Mouse (Mus musculus): ENCODE results near the gene Slc39a9. TPM values are rescaled to one million over a fixed set of nuclear protein-coding genes. Genes with fewer than 3 reads are reported as not detected.

Slc39a9 gene
- total RNA-seq, 2 experiments from 2014 or later = 42.0 to 42.2 TPM

Other genes with a start within 250 kb of the Slc39a9 start
- gene Dcaf5, start 207.3 kb upstream of the Slc39a9 start, total RNA-seq (2021) = 10 to 100 TPM; 71.3 to 72.2 TPM
- gene Exd2, start 180.8 kb upstream of the Slc39a9 start, total RNA-seq (2021) = 10 to 100 TPM; 91.3 to 97.4 TPM
- gene Galnt16, start 125.6 kb upstream of the Slc39a9 start, total RNA-seq (2021) = 10 to 100 TPM; 54.7 to 61.1 TPM
- 10 to 100 TPM; 63.8 to 67.9 TPM for gene Erh, start 458 bp downstream of the Slc39a9 start, total RNA-seq (2021)
- 1 to 10 TPM; 1.9 to 2.1 TPM for gene Plekhd1, start 48.7 kb downstream of the Slc39a9 start, total RNA-seq (2021)
- 10 to 100 TPM; 18.6 to 18.8 TPM for gene Ccdc177, start 116.8 kb downstream of the Slc39a9 start, total RNA-seq (2021)
- 10 to 100 TPM; 23.8 to 24.0 TPM for gene Susd6, start 146.6 kb downstream of the Slc39a9 start, total RNA-seq (2021)

All from left cerebral cortex, postnatal 10 days (tissue).